Mouse (Mus musculus) heart, postnatal 0 days (tissue): ENCODE data around the gene Olfr199. TPM values are rescaled to one million over a fixed set of nuclear protein-coding genes. Genes with fewer than 3 reads are reported as not detected.
"Not testable (repeated sequence)": the region's sequence is repeated elsewhere in the genome, so short reads cannot be mapped to it uniquely, and the experiment has no call there.

Source experiments
- ATAC-seq: fragments of 200-750 bp; cut with Nextera tagmentation; 2 replicates; pipeline ENCODE4 v1.8.0; 2017; ENCODE audit warnings: low read depth, moderate number of reproducible peaks, moderate library complexity; ENCODE audit not compliant: insufficient read depth
- DNase-seq: peaks from one replicate; pipeline ENCODE4 v3.0.0-alpha.2; 2016; ENCODE audit warnings: low spot score
- H3K27ac ChIP-seq: fragments of 300-500 bp; sonication (generic); 2 replicates; pipeline ENCODE4 v1.5.1; 2014; ENCODE audit warnings: low read depth, mild to moderate bottlenecking
- H3K27me3 ChIP-seq: fragments of 300-500 bp; sonication (generic); 2 replicates; pipeline ENCODE4 v1.6.1; 2014; ENCODE audit warnings: low read length, mixed read lengths; ENCODE audit not compliant: control insufficient read depth, insufficient read depth
- H3K36me3 ChIP-seq: fragments of 300-500 bp; sonication (generic); replicated peaks from 2 replicates; pipeline ENCODE4 v1.6.1; 2014; ENCODE audit warnings: low read length, mixed read lengths; ENCODE audit not compliant: control insufficient read depth, insufficient read depth
- H3K4me1 ChIP-seq: fragments of 300-500 bp; sonication (generic); 2 replicates; pipeline ENCODE4 v1.6.1; 2014; ENCODE audit warnings: antibody characterized with exemption; ENCODE audit not compliant: control insufficient read depth, insufficient read depth
- H3K4me2 ChIP-seq: fragments of 300-500 bp; sonication (generic); 2 replicates; pipeline ENCODE4 v1.6.1; 2014; ENCODE audit warnings: low read depth, mild to moderate bottlenecking, low read length, moderate library complexity
- H3K4me3 ChIP-seq: fragments of 300-500 bp; sonication (generic); 2 replicates; pipeline ENCODE4 v1.5.1; 2014; ENCODE audit warnings: low read depth, low read length
- H3K9ac ChIP-seq: fragments of 300-500 bp; sonication (generic); replicated peaks from 2 replicates; pipeline ENCODE4 v1.6.1; 2014; ENCODE audit warnings: low read depth, low read length, mixed read lengths
- H3K9me3 ChIP-seq: fragments of 300-500 bp; sonication (generic); replicated peaks from 2 replicates; pipeline ENCODE4 v1.6.1; 2016; ENCODE audit warnings: low read length; ENCODE audit not compliant: control insufficient read depth
- CTCF ChIP-seq: IDR thresholded peaks from 2 replicates; pipeline ENCODE4 v1.5.1; 2016; ENCODE audit warnings: antibody characterized with exemption, control low read depth, low read depth
- EP300 ChIP-seq: IDR thresholded peaks from 2 replicates; pipeline ENCODE4 v1.6.1; 2016; ENCODE audit warnings: antibody characterized with exemption, low read depth
- WGBS: fragments of 180-500 bp; shearing (Covaris S2); extraction: QIAGEN DNeasy Blood & Tissue Kit; methylation state at CpG from one replicate; pipeline ENCODE4 v1.1.7; 2014; 5-methylcytosine and 5-hydroxymethylcytosine counted together
- polyA plus RNA-seq: library from polyadenylated mRNA; unstranded; fragments of >200 nt; fragmentation: Nextera tagmentation; extraction: Ambion mirVana; gene quantifications from 2 replicates; pipeline ENCODE4 v1.2.1, GENCODE M21; 2015
- total RNA-seq: library from RNA; depleted of rRNA; stranded (reverse); fragments of >200 nt; gene quantifications from 2 replicates; pipeline ENCODE4 v1.2.3, GENCODE M21; 2014; ENCODE audit warnings: low replicate concordance; rRNA removed

Gene Olfr199
- total RNA-seq (not detected in 2 replicates), polyA plus RNA-seq (not detected in 2 replicates)

GRCm38 (mm10) chr16:59219667-59220066 lies at the start of gene Olfr199:
Olfr199 (minus strand) TSS chr16:59219767.
- not testable (repeated sequence) for ATAC-seq

GRCm38 (mm10) chr16:59269097-59269496 lies 49.5 kb upstream of the Olfr199 start:
- H3K9ac ChIP-seq, H3K4me1 ChIP-seq, H3K4me2 ChIP-seq, H3K9me3 ChIP-seq, H3K36me3 ChIP-seq, DNase-seq, H3K4me3 ChIP-seq, H3K27me3 ChIP-seq, H3K27ac ChIP-seq, ATAC-seq: not testable (repeated sequence)
- WGBS: 58% methylated on average over 4 of the region's 4 CpGs

More at GRCm38 (mm10) chr16:59219667-59220066, at the start of gene Olfr199:
- not testable (repeated sequence) for DNase-seq, H3K9me3 ChIP-seq, H3K27me3 ChIP-seq, H3K36me3 ChIP-seq, H3K4me3 ChIP-seq, H3K4me2 ChIP-seq, H3K9ac ChIP-seq, H3K4me1 ChIP-seq, H3K27ac ChIP-seq
- 64% methylated on average over 1 of the region's 1 CpGs for WGBS

- H3K9me3 ChIP-seq: no peaks in the 10 kb centered on the region
- 79% methylated on average over 17 of the region's 17 CpGs for WGBS
- ATAC-seq (no peak), DNase-seq (no peak)
- no peaks in the 10 kb centered on the region for H3K27me3 ChIP-seq
- H3K36me3 ChIP-seq: no peaks in the 10 kb centered on the region
- no peak overlapping the region for H3K4me3 ChIP-seq
- H3K4me1 ChIP-seq: no peaks in the 10 kb centered on the region
- TF ChIP-seq CTCF (no peak), EP300 (no peak)
- no peak overlapping the region for H3K27ac ChIP-seq
- H3K9ac ChIP-seq: no peak overlapping the region
- H3K4me2 ChIP-seq: no peak overlapping the region
Measured at GRCm38 (mm10) chr16:59249684-59250083, 30.1 kb upstream of the Olfr199 start.

GRCm38 (mm10) chr16:59217861-59218260 lies 1.7 kb downstream of the Olfr199 start:
- H3K27ac ChIP-seq, H3K36me3 ChIP-seq, H3K9ac ChIP-seq, H3K4me3 ChIP-seq, H3K27me3 ChIP-seq, H3K9me3 ChIP-seq, H3K4me1 ChIP-seq, H3K4me2 ChIP-seq, ATAC-seq, DNase-seq: not testable (repeated sequence)
- 65% methylated on average over 3 of the region's 3 CpGs for WGBS

- not testable (repeated sequence) for H3K36me3 ChIP-seq, H3K4me2 ChIP-seq, H3K4me3 ChIP-seq, H3K27me3 ChIP-seq, H3K9me3 ChIP-seq, H3K27ac ChIP-seq, DNase-seq, H3K4me1 ChIP-seq, H3K9ac ChIP-seq, ATAC-seq
- WGBS: 33% methylated on average over 1 of the region's 1 CpGs
Measured at GRCm38 (mm10) chr16:59203433-59203832, 16.1 kb downstream of the Olfr199 start, which contains the start of gene Olfr198. Olfr198 (minus strand) TSS chr16:59203533.

GRCm38 (mm10) chr16:59170354-59170753 lies 49.2 kb downstream of the Olfr199 start, which contains the start of gene Olfr196:
Olfr196 (minus strand) TSS chr16:59170454.
- Histone ChIP-seq H3K9me3 (no peaks in the 10 kb centered on the region), H3K27ac (no peak within 1 kb of the TSS), H3K4me3 (no peak within 1 kb of the TSS), H3K4me2 (no peak within 1 kb of the TSS), H3K4me1 (no peaks in the 10 kb centered on the region), H3K27me3 (no peaks in the 10 kb centered on the region), H3K9ac (no peak within 1 kb of the TSS), H3K36me3 (no peaks in the 10 kb centered on the region)
- DNase-seq (no peak), ATAC-seq (no peak)
- TF ChIP-seq CTCF (no peak), EP300 (no peak)
- 48% methylated on average over 3 of the region's 3 CpGs for WGBS

Other genes with a start within 250 kb of the Olfr199 start
- not detected in 2 replicates for gene Olfr183, start 224.4 kb downstream of the Olfr199 start, total RNA-seq
- gene Olfr183, start 224.4 kb downstream of the Olfr199 start, polyA plus RNA-seq: not detected in 2 replicates
- gene Olfr186, start 189.5 kb downstream of the Olfr199 start, total RNA-seq: not detected in 2 replicates
- not detected in 2 replicates for gene Olfr186, start 189.5 kb downstream of the Olfr199 start, polyA plus RNA-seq
- gene Olfr187, start 180.0 kb downstream of the Olfr199 start, total RNA-seq: not detected in 2 replicates
- not detected in 2 replicates for gene Olfr187, start 180.0 kb downstream of the Olfr199 start, polyA plus RNA-seq
- gene Olfr190, start 141.8 kb downstream of the Olfr199 start, total RNA-seq: not detected in 2 replicates
- not detected in 2 replicates for gene Olfr190, start 141.8 kb downstream of the Olfr199 start, polyA plus RNA-seq
- gene Olfr191, start 129.9 kb downstream of the Olfr199 start, total RNA-seq: not detected in 2 replicates
- gene Olfr191, start 129.9 kb downstream of the Olfr199 start, polyA plus RNA-seq: not detected in 2 replicates
- gene Olfr193, start 107.9 kb downstream of the Olfr199 start, total RNA-seq: not detected in 2 replicates
- gene Olfr193, start 107.9 kb downstream of the Olfr199 start, polyA plus RNA-seq: not detected in 2 replicates
- gene Olfr194, start 98.7 kb downstream of the Olfr199 start, total RNA-seq: not detected in 2 replicates
- not detected in 2 replicates for gene Olfr194, start 98.7 kb downstream of the Olfr199 start, polyA plus RNA-seq
- gene Olfr195, start 72.7 kb downstream of the Olfr199 start, total RNA-seq: not detected in 2 replicates
- gene Olfr195, start 72.7 kb downstream of the Olfr199 start, polyA plus RNA-seq: not detected in 2 replicates
- gene Olfr196, start 49.3 kb downstream of the Olfr199 start, total RNA-seq: not detected in 2 replicates
- not detected in 2 replicates for gene Olfr196, start 49.3 kb downstream of the Olfr199 start, polyA plus RNA-seq
- gene Olfr198, start 16.2 kb downstream of the Olfr199 start, total RNA-seq: not detected in 2 replicates
- not detected in 2 replicates for gene Olfr198, start 16.2 kb downstream of the Olfr199 start, polyA plus RNA-seq
- not detected in 2 replicates for gene Olfr201, start 52.9 kb upstream of the Olfr199 start, total RNA-seq
- gene Olfr201, start 52.9 kb upstream of the Olfr199 start, polyA plus RNA-seq: not detected in 2 replicates
- not detected in 2 replicates for gene Olfr202, start 67.0 kb upstream of the Olfr199 start, total RNA-seq
- not detected in 2 replicates for gene Olfr202, start 67.0 kb upstream of the Olfr199 start, polyA plus RNA-seq
- not detected in 2 replicates for gene Olfr203, start 79.1 kb upstream of the Olfr199 start, total RNA-seq
- gene Olfr203, start 79.1 kb upstream of the Olfr199 start, polyA plus RNA-seq: not detected in 2 replicates
- gene Olfr204, start 98.5 kb upstream of the Olfr199 start, total RNA-seq: not detected in 2 replicates
- gene Olfr204, start 98.5 kb upstream of the Olfr199 start, polyA plus RNA-seq: not detected in 2 replicates
- gene Olfr205, start 111.4 kb upstream of the Olfr199 start, total RNA-seq: not detected in 2 replicates
- gene Olfr205, start 111.4 kb upstream of the Olfr199 start, polyA plus RNA-seq: not detected in 2 replicates
- gene Olfr206, start 129.5 kb upstream of the Olfr199 start, total RNA-seq: not detected in 2 replicates
- not detected in 2 replicates for gene Olfr206, start 129.5 kb upstream of the Olfr199 start, polyA plus RNA-seq
- not detected in 2 replicates for gene Olfr209, start 144.2 kb upstream of the Olfr199 start, total RNA-seq
- gene Olfr209, start 144.2 kb upstream of the Olfr199 start, polyA plus RNA-seq: not detected in 2 replicates
- gene Gabrr3, start 187.6 kb upstream of the Olfr199 start, total RNA-seq: not detected in 2 replicates
- not detected in 2 replicates for gene Gabrr3, start 187.6 kb upstream of the Olfr199 start, polyA plus RNA-seq